In the genomic region with DNA sequence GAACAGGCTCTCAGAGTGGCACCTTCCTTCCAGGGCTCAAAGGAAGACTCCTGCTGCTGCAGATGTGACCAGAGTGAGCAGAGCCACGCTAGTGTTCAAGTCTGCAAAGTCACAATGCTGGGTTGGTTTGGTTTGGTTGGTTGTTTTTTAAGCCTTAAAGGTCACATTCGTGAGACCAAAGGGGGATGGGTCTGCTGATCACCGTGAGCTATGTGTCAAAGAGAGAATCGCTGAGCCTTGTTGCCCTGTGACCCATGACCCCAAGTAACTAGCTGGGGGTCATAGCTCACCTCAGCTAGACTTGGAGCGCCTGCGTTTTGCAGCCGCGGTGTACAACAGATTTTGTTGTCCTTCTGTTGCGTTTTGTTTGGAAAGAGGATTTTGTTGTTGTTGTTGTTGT, we compare ENCODE assay signal across 20 mouse cellular contexts.
A peak's percentile ranks its signal among the peaks of the same experiment; 100 is the strongest.
DNase-seq lines count a peak whose midpoint lies in the region; ATAC-seq lines count a peak whose summit lies in the region.
"Had no signal": no experiment of that assay in that cellular context is flagged by ENCODE, and none has a peak within 500 bp of the region (broad histone marks: within the 10 kb centered on the region; RNA-seq: fewer than 3 reads in every experiment).

No protein-coding gene starts in this region.

- no peak overlapping the region for H3K4me3 ChIP-seq in heart, embryonic 10.5 days
- no peak overlapping the region for H3K4me3 ChIP-seq in heart, embryonic 12.5 days
- no peak overlapping the region for H3K4me3 ChIP-seq in limb, embryonic 10.5 days
- no peak overlapping the region for H3K4me3 ChIP-seq in hindbrain, embryonic 14.5 days (replicated peaks; ENCODE audit: low read length)
- H3K4me3 ChIP-seq: embryonic facial prominence, embryonic 10.5 days; embryonic facial prominence, embryonic 12.5 days; forebrain, embryonic 13.5 days; forebrain, embryonic 15.5 days had no signal

- H3K4me2 ChIP-seq in heart, embryonic 12.5 days, result no peak overlapping the region
- H3K4me2 ChIP-seq in hindbrain, embryonic 14.5 days (replicated peaks), result no peak overlapping the region
- H3K4me2 ChIP-seq: embryonic facial prominence, embryonic 12.5 days; forebrain, embryonic 13.5 days; forebrain, embryonic 15.5 days had no signal

- no peak overlapping the region for H3K9ac ChIP-seq in heart, embryonic 12.5 days
- H3K9ac ChIP-seq in hindbrain, embryonic 14.5 days, result no peak overlapping the region
- H3K9ac ChIP-seq: embryonic facial prominence, embryonic 12.5 days; forebrain, embryonic 13.5 days; forebrain, embryonic 15.5 days; forebrain, postnatal 0 days had no signal

- H3K27me3 ChIP-seq in heart, embryonic 10.5 days (ENCODE audit: insufficient read depth, poor library complexity, severe bottlenecking), result peaks cover 4% of the 10 kb centered on the region; the same call in 1 of the 2 replicates
- H3K27me3 ChIP-seq in heart, embryonic 12.5 days (replicated peaks), result 0 out of 2 replicates have a peak, but pooled peaks cover 9% of the 10 kb centered on the region
- H3K27me3 ChIP-seq in limb, embryonic 10.5 days (ENCODE audit: low read depth, poor library complexity, severe bottlenecking), result peaks cover 34% of the 10 kb centered on the region
- peaks cover 5% of the 10 kb centered on the region; the same call in 1 of the 2 replicates for H3K27me3 ChIP-seq in hindbrain, embryonic 14.5 days (ENCODE audit: control insufficient read depth, insufficient read depth, low read length)
- H3K27me3 ChIP-seq: forebrain, embryonic 15.5 days had no signal

- peaks cover 81% of the 10 kb centered on the region for H3K4me1 ChIP-seq in heart, embryonic 10.5 days
- peaks cover 58% of the 10 kb centered on the region for H3K4me1 ChIP-seq in heart, embryonic 12.5 days (replicated peaks)
- H3K4me1 ChIP-seq in limb, embryonic 10.5 days, result peaks cover 91% of the 10 kb centered on the region
- 0 out of 2 replicates have a peak, but pooled peaks cover 4% of the 10 kb centered on the region for H3K4me1 ChIP-seq in hindbrain, embryonic 14.5 days (replicated peaks; ENCODE audit: control insufficient read depth, insufficient read depth, low read length)

- no peak for DNase-seq in heart, embryonic 10.5 days (ENCODE audit: low spot score)
- DNase-seq in limb, embryonic 10.5 days (ENCODE audit: low spot score), result no peak
- DNase-seq in hindbrain, embryonic 14.5 days (ENCODE audit: low spot score), result no peak
- no peak for DNase-seq in spleen, adult 18-20 months
- DNase-seq: adrenal gland, adult 2 months; adrenal gland, postnatal 10 days; adrenal gland, postnatal 25 days; cerebellum, adult 11 months; cerebellum, adult 18-20 months; cerebellum, adult 8-10 months; cerebellum, adult 9-11 months; cerebellum, postnatal 14 days; cerebellum, postnatal 36 days; forebrain, postnatal 0 days had no signal

- no peak for ATAC-seq in heart, embryonic 12.5 days (ENCODE audit: insufficient number of reproducible peaks, low FRiP score)
- peak; percentile 36; the same call in 1 of the 2 replicates for ATAC-seq in common myeloid progenitor, adult 5-6 weeks (replicated peaks; ENCODE audit: low read depth, poor library complexity, severe bottlenecking)
- no peak for ATAC-seq in hindbrain, embryonic 14.5 days (ENCODE audit: low FRiP score)
- ATAC-seq: forebrain, embryonic 13.5 days; forebrain, embryonic 15.5 days; forebrain, postnatal 0 days had no signal

- no peaks in the 10 kb centered on the region for H3K36me3 ChIP-seq in heart, embryonic 10.5 days
- no peaks in the 10 kb centered on the region for H3K36me3 ChIP-seq in heart, embryonic 12.5 days
- no peaks in the 10 kb centered on the region for H3K36me3 ChIP-seq in limb, embryonic 10.5 days
- H3K36me3 ChIP-seq in hindbrain, embryonic 14.5 days (replicated peaks; ENCODE audit: control insufficient read depth, insufficient read depth), result no peaks in the 10 kb centered on the region
- H3K36me3 ChIP-seq: embryonic facial prominence, embryonic 10.5 days; embryonic facial prominence, embryonic 12.5 days; forebrain, embryonic 15.5 days had no signal

- no peaks in the 10 kb centered on the region for H3K9me3 ChIP-seq in heart, embryonic 10.5 days
- no peaks in the 10 kb centered on the region for H3K9me3 ChIP-seq in heart, embryonic 12.5 days (replicated peaks)
- H3K9me3 ChIP-seq in limb, embryonic 10.5 days (replicated peaks), result no peaks in the 10 kb centered on the region
- H3K9me3 ChIP-seq in hindbrain, embryonic 14.5 days (ENCODE audit: control insufficient read depth, low read length), result no peaks in the 10 kb centered on the region
- H3K9me3 ChIP-seq: embryonic facial prominence, embryonic 10.5 days; embryonic facial prominence, embryonic 12.5 days; forebrain, embryonic 13.5 days; forebrain, embryonic 15.5 days had no signal

- 69% methylated on average over 9 of the region's 9 CpGs for WGBS in heart, embryonic 10.5 days
- 69% methylated on average over 9 of the region's 9 CpGs for WGBS in heart, embryonic 12.5 days
- WGBS in limb, embryonic 10.5 days, result 49% methylated on average over 9 of the region's 9 CpGs
- WGBS in hindbrain, embryonic 14.5 days, result 53% methylated on average over 9 of the region's 9 CpGs

- 0 out of 2 replicates have a peak overlapping the region, but pooled peaks have one; percentile 42 for H3K27ac ChIP-seq in heart, embryonic 10.5 days
- H3K27ac ChIP-seq in heart, embryonic 12.5 days (ENCODE audit: poor library complexity, severe bottlenecking), result no peak overlapping the region
- peak overlapping the region; percentile 51; the same call in 1 of the 2 replicates for H3K27ac ChIP-seq in limb, embryonic 10.5 days
- no peak overlapping the region for H3K27ac ChIP-seq in hindbrain, embryonic 14.5 days
- H3K27ac ChIP-seq: embryonic facial prominence, embryonic 10.5 days; embryonic facial prominence, embryonic 12.5 days; forebrain, embryonic 13.5 days; forebrain, embryonic 15.5 days had no signal

Comparison
In these comparisons a context has a peak if more than half of its experiments do, and no peak if none do; other contexts are left out.
1. H3K27ac ChIP-seq: peak in heart, embryonic 10.5 days (single experiment) and limb, embryonic 10.5 days (single experiment); none in heart, embryonic 12.5 days (single experiment) and hindbrain, embryonic 14.5 days (single experiment).